Mouse (Mus musculus): Measurements from ENCODE around the gene Knstrn. TPM values are rescaled to one million over a fixed set of nuclear protein-coding genes. Genes with fewer than 3 reads are reported as not detected.
A peak's percentile ranks its signal among the peaks of the same experiment; 100 is the strongest.

The Knstrn gene
- total and polyA plus RNA-seq, 3 experiments, result 0.23 to 0.68 (median 0.64) TPM

GRCm38 (mm10) chr2:118806860-118807259 is 6.9 kb upstream of the Knstrn start:
- TF ChIP-seq EP300 (IDR thresholded peaks at IDR 0.05; ENCODE audit: insufficient read depth, low read depth, low read length), result no peak
- no peak for TF ChIP-seq CTCF (IDR thresholded peaks at IDR 0.05)
- TF ChIP-seq POLR2A (IDR thresholded peaks at IDR 0.05; ENCODE audit: insufficient read depth, low read depth, low read length), result no peak
- 39% methylated on average over 4 of the region's 4 CpGs for WGBS
- intact Hi-C loops (cut with DNase I), result no loop called here

GRCm38 (mm10) chr2:118810861-118811260 is 2.9 kb upstream of the Knstrn start:
- H3K27me3 ChIP-seq (ENCODE audit: control insufficient read depth, insufficient read depth, low read length), result no peaks in the 10 kb centered on the region

More at GRCm38 (mm10) chr2:118806860-118807259, 6.9 kb upstream of the Knstrn start:
- peak; percentile 46 to 74 for DNase-seq
- Histone ChIP-seq H3K36me3 (ENCODE audit: control insufficient read depth, insufficient read depth, low read length) (no peaks in the 10 kb centered on the region), H3K4me1 (ENCODE audit: control insufficient read depth, insufficient read depth, low read length) (peaks cover 2% of the 10 kb centered on the region; the same call in 1 of the 2 replicates), H3K79me2 (replicated peaks; ENCODE audit: control insufficient read depth, insufficient read depth, low read length) (no peaks in the 10 kb centered on the region), H3K27ac (no peak overlapping the region), H3K27me3 (ENCODE audit: control insufficient read depth, insufficient read depth, low read length) (no peaks in the 10 kb centered on the region), H3K9ac (ENCODE audit: low read depth, low read length) (no peak overlapping the region), H3K4me3 (no peak overlapping the region)

GRCm38 (mm10) chr2:118812724-118813123 is 1.1 kb upstream of the Knstrn start:
- WGBS, result 73% methylated on average over 1 of the region's 1 CpGs
- Histone ChIP-seq H3K4me1 (ENCODE audit: control insufficient read depth, insufficient read depth, low read length) (peaks cover 2% of the 10 kb centered on the region), H3K9ac (ENCODE audit: low read depth, low read length) (no peak overlapping the region), H3K27ac (no peak overlapping the region), H3K36me3 (ENCODE audit: control insufficient read depth, insufficient read depth, low read length) (no peaks in the 10 kb centered on the region), H3K4me3 (no peak overlapping the region), H3K79me2 (replicated peaks; ENCODE audit: control insufficient read depth, insufficient read depth, low read length) (no peaks in the 10 kb centered on the region), H3K27me3 (ENCODE audit: control insufficient read depth, insufficient read depth, low read length) (no peaks in the 10 kb centered on the region)
- intact Hi-C loops (cut with DNase I), result loop anchor here (5.0 to 10.0 kb wide), 3 partner anchors 50 to 162 kb away; partner anchors contain the start of gene Ivd
- TF ChIP-seq POLR2A (IDR thresholded peaks at IDR 0.05; ENCODE audit: insufficient read depth, low read depth, low read length), result no peak
- TF ChIP-seq CTCF (IDR thresholded peaks at IDR 0.05), result no peak
- no peak for TF ChIP-seq EP300 (IDR thresholded peaks at IDR 0.05; ENCODE audit: insufficient read depth, low read depth, low read length)
- no peak for DNase-seq

More at GRCm38 (mm10) chr2:118810861-118811260, 2.9 kb upstream of the Knstrn start:
- 53% methylated on average over 2 of the region's 2 CpGs for WGBS
- TF ChIP-seq EP300 (IDR thresholded peaks at IDR 0.05; ENCODE audit: insufficient read depth, low read depth, low read length), result no peak
- H3K4me3 ChIP-seq, result no peak overlapping the region
- H3K36me3 ChIP-seq (ENCODE audit: control insufficient read depth, insufficient read depth, low read length), result no peaks in the 10 kb centered on the region
- no peak for DNase-seq
- no peak overlapping the region for H3K9ac ChIP-seq (ENCODE audit: low read depth, low read length)
- H3K4me1 ChIP-seq (ENCODE audit: control insufficient read depth, insufficient read depth, low read length), result peaks cover 2% of the 10 kb centered on the region
- intact Hi-C loops (cut with DNase I), result loop anchor here (5.0 to 10.0 kb wide), 3 partner anchors 51 to 164 kb away; partner anchors contain the start of gene Ivd
- H3K79me2 ChIP-seq (replicated peaks; ENCODE audit: control insufficient read depth, insufficient read depth, low read length), result no peaks in the 10 kb centered on the region
- no peak overlapping the region for H3K27ac ChIP-seq

GRCm38 (mm10) chr2:118822800-118823199 is 9.0 kb downstream of the Knstrn start:
- no peak for DNase-seq
- no peak overlapping the region for H3K9ac ChIP-seq (ENCODE audit: low read depth, low read length)
- H3K79me2 ChIP-seq (replicated peaks; ENCODE audit: control insufficient read depth, insufficient read depth, low read length), result no peaks in the 10 kb centered on the region
- no peaks in the 10 kb centered on the region for H3K27me3 ChIP-seq (ENCODE audit: control insufficient read depth, insufficient read depth, low read length)
- TF ChIP-seq CTCF (IDR thresholded peaks at IDR 0.05) (no peak), EP300 (IDR thresholded peaks at IDR 0.05; ENCODE audit: insufficient read depth, low read depth, low read length) (no peak), POLR2A (IDR thresholded peaks at IDR 0.05; ENCODE audit: insufficient read depth, low read depth, low read length) (no peak)
- 86% methylated on average over 5 of the region's 5 CpGs for WGBS
- no peaks in the 10 kb centered on the region for H3K4me1 ChIP-seq (ENCODE audit: control insufficient read depth, insufficient read depth, low read length)
- intact Hi-C loops (cut with DNase I), result no loop called here
- H3K36me3 ChIP-seq (ENCODE audit: control insufficient read depth, insufficient read depth, low read length), result no peaks in the 10 kb centered on the region
- no peak overlapping the region for H3K27ac ChIP-seq
- no peak overlapping the region for H3K4me3 ChIP-seq

GRCm38 (mm10) chr2:118824396-118824795 is 10.6 kb downstream of the Knstrn start:
- no peaks in the 10 kb centered on the region for H3K27me3 ChIP-seq (ENCODE audit: control insufficient read depth, insufficient read depth, low read length)
- no peak overlapping the region for H3K4me3 ChIP-seq
- H3K9ac ChIP-seq (ENCODE audit: low read depth, low read length), result no peak overlapping the region
- DNase-seq, result no peak
- H3K79me2 ChIP-seq (replicated peaks; ENCODE audit: control insufficient read depth, insufficient read depth, low read length), result no peaks in the 10 kb centered on the region
- TF ChIP-seq EP300 (IDR thresholded peaks at IDR 0.05; ENCODE audit: insufficient read depth, low read depth, low read length) (no peak), CTCF (IDR thresholded peaks at IDR 0.05) (no peak), POLR2A (IDR thresholded peaks at IDR 0.05; ENCODE audit: insufficient read depth, low read depth, low read length) (no peak)
- H3K36me3 ChIP-seq (ENCODE audit: control insufficient read depth, insufficient read depth, low read length), result no peaks in the 10 kb centered on the region
- WGBS, result 94% methylated on average over 4 of the region's 4 CpGs
- no peaks in the 10 kb centered on the region for H3K4me1 ChIP-seq (ENCODE audit: control insufficient read depth, insufficient read depth, low read length)
- H3K27ac ChIP-seq, result no peak overlapping the region
- intact Hi-C loops (cut with DNase I), result no loop called here

GRCm38 (mm10) chr2:118829096-118829495 is 15.3 kb downstream of the Knstrn start:
- intact Hi-C loops (cut with DNase I), result no loop called here
- DNase-seq, result no peak
- WGBS, result 75% methylated on average over 5 of the region's 5 CpGs
- no peaks in the 10 kb centered on the region for H3K4me1 ChIP-seq (ENCODE audit: control insufficient read depth, insufficient read depth, low read length)
- H3K36me3 ChIP-seq (ENCODE audit: control insufficient read depth, insufficient read depth, low read length), result no peaks in the 10 kb centered on the region
- H3K79me2 ChIP-seq (replicated peaks; ENCODE audit: control insufficient read depth, insufficient read depth, low read length), result no peaks in the 10 kb centered on the region
- no peaks in the 10 kb centered on the region for H3K27me3 ChIP-seq (ENCODE audit: control insufficient read depth, insufficient read depth, low read length)
- H3K4me3 ChIP-seq, result no peak overlapping the region
- no peak overlapping the region for H3K27ac ChIP-seq
- TF ChIP-seq EP300 (IDR thresholded peaks at IDR 0.05; ENCODE audit: insufficient read depth, low read depth, low read length) (no peak), CTCF (IDR thresholded peaks at IDR 0.05) (no peak), POLR2A (IDR thresholded peaks at IDR 0.05; ENCODE audit: insufficient read depth, low read depth, low read length) (no peak)
- no peak overlapping the region for H3K9ac ChIP-seq (ENCODE audit: low read depth, low read length)
